Mouse (Mus musculus): ENCODE data around the gene Wdhd1. TPM values are rescaled to one million over a fixed set of nuclear protein-coding genes. Genes with fewer than 3 reads are reported as not detected.

Gene Wdhd1
- total and polyA plus RNA-seq, 2 experiments from 2014 or later = 9.7 to 10.7 TPM

GRCm38 (mm10) chr14:47307669-47308068 lies 31.0 kb upstream of the Wdhd1 start:
- WGBS = 87% methylated on average over 3 of the region's 3 CpGs
- Histone ChIP-seq H3K27ac (no peak overlapping the region), H3K9me3 (ENCODE audit: low read length) (no peaks in the 10 kb centered on the region), H3K4me3 (ENCODE audit: low read length) (no peak overlapping the region), H3K36me3 (ENCODE audit: insufficient read depth, low read length) (peaks cover 22% of the 10 kb centered on the region), H3K27me3 (ENCODE audit: insufficient read depth, low read length) (no peaks in the 10 kb centered on the region), H3K9ac (replicated peaks; ENCODE audit: low read length) (no peak overlapping the region), H3K4me2 (ENCODE audit: low read depth, low read length) (no peak overlapping the region), H3K4me1 (ENCODE audit: insufficient read depth, low read length) (no peaks in the 10 kb centered on the region)
- ATAC-seq = no peak
- DNase-seq (ENCODE audit: low spot score) = no peak
- no peak for TF ChIP-seq CTCF (IDR thresholded peaks at IDR 0.05; ENCODE audit: low read depth)

- no peak for TF ChIP-seq CTCF (IDR thresholded peaks at IDR 0.05; ENCODE audit: low read depth)
- WGBS = 87% methylated on average over 4 of the region's 4 CpGs
Observed at GRCm38 (mm10) chr14:47305933-47306332, 29.3 kb upstream of the Wdhd1 start.

GRCm38 (mm10) chr14:47304814-47305405 lies 28.3 kb upstream of the Wdhd1 start:
- Histone ChIP-seq H3K4me2 (ENCODE audit: low read depth, low read length) (no peak overlapping the region), H3K9me3 (ENCODE audit: low read length) (no peaks in the 10 kb centered on the region), H3K4me3 (ENCODE audit: low read length) (no peak overlapping the region), H3K36me3 (ENCODE audit: insufficient read depth, low read length) (peaks cover 6% of the 10 kb centered on the region; the same call in 1 of the 2 replicates), H3K27ac (no peak overlapping the region), H3K4me1 (ENCODE audit: insufficient read depth, low read length) (peaks cover 4% of the 10 kb centered on the region; the same call in 1 of the 2 replicates), H3K9ac (replicated peaks; ENCODE audit: low read length) (no peak overlapping the region), H3K27me3 (ENCODE audit: insufficient read depth, low read length) (no peaks in the 10 kb centered on the region)
- ATAC-seq = no peak
- TF ChIP-seq CTCF (IDR thresholded peaks at IDR 0.05; ENCODE audit: low read depth) = no peak
- WGBS = 89% methylated on average over 6 of the region's 6 CpGs
- DNase-seq (ENCODE audit: low spot score) = no peak

More at GRCm38 (mm10) chr14:47305933-47306332, 29.3 kb upstream of the Wdhd1 start:
- Histone ChIP-seq H3K4me3 (ENCODE audit: low read length) (no peak overlapping the region), H3K4me1 (ENCODE audit: insufficient read depth, low read length) (no peaks in the 10 kb centered on the region), H3K27ac (no peak overlapping the region), H3K9me3 (ENCODE audit: low read length) (no peaks in the 10 kb centered on the region), H3K27me3 (ENCODE audit: insufficient read depth, low read length) (no peaks in the 10 kb centered on the region), H3K4me2 (ENCODE audit: low read depth, low read length) (no peak overlapping the region), H3K9ac (replicated peaks; ENCODE audit: low read length) (no peak overlapping the region), H3K36me3 (ENCODE audit: insufficient read depth, low read length) (peaks cover 16% of the 10 kb centered on the region)
- no peak for ATAC-seq
- DNase-seq (ENCODE audit: low spot score) = no peak

- H3K27me3 ChIP-seq (ENCODE audit: insufficient read depth, low read length) = no peaks in the 10 kb centered on the region
- H3K9me3 ChIP-seq (ENCODE audit: low read length) = no peaks in the 10 kb centered on the region
- H3K9ac ChIP-seq (replicated peaks; ENCODE audit: low read length) = no peak overlapping the region
- no peak overlapping the region for H3K27ac ChIP-seq
- no peak for ATAC-seq
- no peak for TF ChIP-seq CTCF (IDR thresholded peaks at IDR 0.05; ENCODE audit: low read depth)
- DNase-seq (ENCODE audit: low spot score) = no peak
- H3K4me1 ChIP-seq (ENCODE audit: insufficient read depth, low read length) = peaks cover 9% of the 10 kb centered on the region
- no peak overlapping the region for H3K4me2 ChIP-seq (ENCODE audit: low read depth, low read length)
- no peaks in the 10 kb centered on the region for H3K36me3 ChIP-seq (ENCODE audit: insufficient read depth, low read length)
- H3K4me3 ChIP-seq (ENCODE audit: low read length) = no peak overlapping the region
- 81% methylated on average over 14 of the region's 14 CpGs for WGBS
Observed at GRCm38 (mm10) chr14:47302885-47303680, 26.4 kb upstream of the Wdhd1 start.

- Histone ChIP-seq H3K4me2 (ENCODE audit: low read depth, low read length) (peak overlapping the region; percentile 85), H3K27ac (peak overlapping the region; percentile 99), H3K27me3 (ENCODE audit: insufficient read depth, low read length) (no peaks in the 10 kb centered on the region), H3K9ac (replicated peaks; ENCODE audit: low read length) (peak overlapping the region; percentile 97), H3K9me3 (ENCODE audit: low read length) (no peaks in the 10 kb centered on the region), H3K4me3 (ENCODE audit: low read length) (peak overlapping the region; percentile 98), H3K4me1 (ENCODE audit: insufficient read depth, low read length) (peaks cover 9% of the 10 kb centered on the region), H3K36me3 (ENCODE audit: insufficient read depth, low read length) (no peaks in the 10 kb centered on the region)
- no peak for TF ChIP-seq CTCF (IDR thresholded peaks at IDR 0.05; ENCODE audit: low read depth)
- peak; percentile 63 for DNase-seq (ENCODE audit: low spot score)
- ATAC-seq = peak; percentile 55
- WGBS = under 1% methylated on average over 15 of the region's 15 CpGs
Observed at GRCm38 (mm10) chr14:47298819-47299261, 22.2 kb upstream of the Wdhd1 start.

GRCm38 (mm10) chr14:47298408-47298792 lies 21.7 kb upstream of the Wdhd1 start:
- H3K9ac ChIP-seq (replicated peaks; ENCODE audit: low read length) = peak overlapping the region; percentile 97
- no peak for TF ChIP-seq CTCF (IDR thresholded peaks at IDR 0.05; ENCODE audit: low read depth)
- peaks cover 9% of the 10 kb centered on the region for H3K4me1 ChIP-seq (ENCODE audit: insufficient read depth, low read length)
- H3K4me3 ChIP-seq (ENCODE audit: low read length) = peak overlapping the region; percentile 98
- DNase-seq (ENCODE audit: low spot score) (no peak), ATAC-seq (peak; percentile 93)
- H3K27ac ChIP-seq = peak overlapping the region; percentile 99
- under 1% methylated on average over 28 of the region's 38 CpGs for WGBS
- H3K27me3 ChIP-seq (ENCODE audit: insufficient read depth, low read length) = no peaks in the 10 kb centered on the region
- no peaks in the 10 kb centered on the region for H3K36me3 ChIP-seq (ENCODE audit: insufficient read depth, low read length)
- peak overlapping the region; percentile 85 for H3K4me2 ChIP-seq (ENCODE audit: low read depth, low read length)
- no peaks in the 10 kb centered on the region for H3K9me3 ChIP-seq (ENCODE audit: low read length)

Measured in hindbrain, postnatal 0 days (tissue).